Mouse (Mus musculus) heart, adult 2 months (tissue): ENCODE results near the gene Iscu.

Experiments
- EP300 ChIP-seq: fragments of 200-500 bp; IDR thresholded peaks from 2 replicates; pipeline ENCODE4 v1.6.1; 2011; ENCODE audit warnings: low read depth, low read length, control low read depth; ENCODE audit not compliant: insufficient read depth
- POLR2A ChIP-seq: fragments of 200-500 bp; IDR thresholded peaks from 2 replicates; pipeline ENCODE4 v1.6.1; 2011; ENCODE audit warnings: mild to moderate bottlenecking, low read depth, low read length, control low read depth; ENCODE audit not compliant: insufficient read depth

- TF ChIP-seq POLR2A (no peak), EP300 (no peak)
Observed at GRCm38 (mm10) chr5:113734376-113734775, 38.2 kb upstream of the Iscu start.
